Mouse (Mus musculus) thymus, postnatal 4 days (tissue): ENCODE measurements around the gene Fam53b.

Source experiments
- DNase-seq: peaks from one replicate; pipeline ENCODE4 v3.0.0; 2021

Fam53b gene

GRCm38 (mm10) chr7:132702492-132703070 lies 111.1 kb downstream of the Fam53b start:
- DNase-seq, result no peak

- no peak for DNase-seq
Observed at GRCm38 (mm10) chr7:132702024-132702423, 111.7 kb downstream of the Fam53b start.

GRCm38 (mm10) chr7:132701412-132701811 lies 112.3 kb downstream of the Fam53b start:
- DNase-seq, result no peak

- no peak for DNase-seq
Observed at GRCm38 (mm10) chr7:132700107-132700506, 113.6 kb downstream of the Fam53b start.

- DNase-seq, result peak; percentile 40
Observed at GRCm38 (mm10) chr7:132699639-132700038, 114.0 kb downstream of the Fam53b start.

GRCm38 (mm10) chr7:132699165-132699564 lies 114.5 kb downstream of the Fam53b start:
- DNase-seq, result no peak

GRCm38 (mm10) chr7:132698737-132699136 lies 114.9 kb downstream of the Fam53b start:
- peak; percentile 42 for DNase-seq

GRCm38 (mm10) chr7:132697258-132697796 lies 116.4 kb downstream of the Fam53b start:
- DNase-seq, result peak; percentile 42

GRCm38 (mm10) chr7:132693561-132693960 lies 120.1 kb downstream of the Fam53b start:
- no peak for DNase-seq

- no peak for DNase-seq
Observed at GRCm38 (mm10) chr7:132692719-132693118, 121.0 kb downstream of the Fam53b start.

- no peak for DNase-seq
Observed at GRCm38 (mm10) chr7:132690716-132691472, 122.8 kb downstream of the Fam53b start.

- no peak for DNase-seq
Observed at GRCm38 (mm10) chr7:132689722-132690121, 124.0 kb downstream of the Fam53b start.

GRCm38 (mm10) chr7:132688721-132689120 lies 125.0 kb downstream of the Fam53b start:
- no peak for DNase-seq

GRCm38 (mm10) chr7:132687897-132688296 lies 125.8 kb downstream of the Fam53b start:
- DNase-seq, result no peak

GRCm38 (mm10) chr7:132686515-132686914 lies 127.2 kb downstream of the Fam53b start:
- DNase-seq, result no peak

GRCm38 (mm10) chr7:132683923-132684322 lies 129.8 kb downstream of the Fam53b start:
- no peak for DNase-seq

- no peak for DNase-seq
Observed at GRCm38 (mm10) chr7:132682901-132683300, 130.8 kb downstream of the Fam53b start.

- no peak for DNase-seq
Observed at GRCm38 (mm10) chr7:132682336-132682735, 131.3 kb downstream of the Fam53b start.

- no peak for DNase-seq
Observed at GRCm38 (mm10) chr7:132681831-132682230, 131.9 kb downstream of the Fam53b start.

- DNase-seq, result no peak
Observed at GRCm38 (mm10) chr7:132681296-132681695, 132.4 kb downstream of the Fam53b start.

GRCm38 (mm10) chr7:132679549-132679948 lies 134.1 kb downstream of the Fam53b start:
- DNase-seq, result no peak

- no peak for DNase-seq
Observed at GRCm38 (mm10) chr7:132679117-132679516, 134.6 kb downstream of the Fam53b start.

GRCm38 (mm10) chr7:132675922-132676321 lies 137.8 kb downstream of the Fam53b start:
- DNase-seq, result no peak
